Mouse (Mus musculus): Measurements from ENCODE around the gene Grip2. TPM values are rescaled to one million over a fixed set of nuclear protein-coding genes. Genes with fewer than 3 reads are reported as not detected.

Gene Grip2
- polyA plus RNA-seq, 1 experiment = 1.4 TPM

- H3K4me3 ChIP-seq (ENCODE audit: control insufficient read depth, insufficient read depth, low read length) = no peak overlapping the region
- 13% methylated on average over 9 of the region's 9 CpGs for WGBS
- no peaks in the 10 kb centered on the region for H3K27me3 ChIP-seq (ENCODE audit: control insufficient read depth, insufficient read depth, low read length)
- peak; percentile 38 for DNase-seq
- H3K27ac ChIP-seq (ENCODE audit: control insufficient read depth, insufficient read depth, low read length) = no peak overlapping the region
- TF ChIP-seq POLR2A (IDR thresholded peaks at IDR 0.05; ENCODE audit: control insufficient read depth, extremely low read depth, insufficient read depth, low read length, poor library complexity) = no peak
- TF ChIP-seq CTCF (IDR thresholded peaks at IDR 0.05; ENCODE audit: borderline replicate concordance, control insufficient read depth, extremely low read depth, insufficient read depth, low read length, poor library complexity) = peak; percentile 81
- H3K36me3 ChIP-seq (ENCODE audit: control insufficient read depth, insufficient read depth, low read length) = no peaks in the 10 kb centered on the region
- no peaks in the 10 kb centered on the region for H3K4me1 ChIP-seq (replicated peaks; ENCODE audit: control insufficient read depth, insufficient read depth, low read length)
These were observed 50.5 kb downstream of the Grip2 start for GRCm38 (mm10) chr6:91776543-91776942.

- H3K4me1 ChIP-seq (replicated peaks; ENCODE audit: control insufficient read depth, insufficient read depth, low read length) = no peaks in the 10 kb centered on the region
- no peaks in the 10 kb centered on the region for H3K36me3 ChIP-seq (ENCODE audit: control insufficient read depth, insufficient read depth, low read length)
- H3K27ac ChIP-seq (ENCODE audit: control insufficient read depth, insufficient read depth, low read length) = no peak overlapping the region
- WGBS = 82% methylated on average over 5 of the region's 5 CpGs
- H3K4me3 ChIP-seq (ENCODE audit: control insufficient read depth, insufficient read depth, low read length) = no peak overlapping the region
- TF ChIP-seq POLR2A (IDR thresholded peaks at IDR 0.05; ENCODE audit: control insufficient read depth, extremely low read depth, insufficient read depth, low read length, poor library complexity) = no peak
- no peak for TF ChIP-seq CTCF (IDR thresholded peaks at IDR 0.05; ENCODE audit: borderline replicate concordance, control insufficient read depth, extremely low read depth, insufficient read depth, low read length, poor library complexity)
- DNase-seq = no peak
- no peaks in the 10 kb centered on the region for H3K27me3 ChIP-seq (ENCODE audit: control insufficient read depth, insufficient read depth, low read length)
These were observed 53.1 kb downstream of the Grip2 start for GRCm38 (mm10) chr6:91773951-91774350.

GRCm38 (mm10) chr6:91767550-91767949, 59.5 kb downstream of the Grip2 start:
- no peak for DNase-seq
- no peaks in the 10 kb centered on the region for H3K36me3 ChIP-seq (ENCODE audit: control insufficient read depth, insufficient read depth, low read length)
- H3K27ac ChIP-seq (ENCODE audit: control insufficient read depth, insufficient read depth, low read length) = no peak overlapping the region
- H3K4me3 ChIP-seq (ENCODE audit: control insufficient read depth, insufficient read depth, low read length) = no peak overlapping the region
- H3K4me1 ChIP-seq (replicated peaks; ENCODE audit: control insufficient read depth, insufficient read depth, low read length) = no peaks in the 10 kb centered on the region
- no peaks in the 10 kb centered on the region for H3K27me3 ChIP-seq (ENCODE audit: control insufficient read depth, insufficient read depth, low read length)
- TF ChIP-seq CTCF (IDR thresholded peaks at IDR 0.05; ENCODE audit: borderline replicate concordance, control insufficient read depth, extremely low read depth, insufficient read depth, low read length, poor library complexity) (no peak), POLR2A (IDR thresholded peaks at IDR 0.05; ENCODE audit: control insufficient read depth, extremely low read depth, insufficient read depth, low read length, poor library complexity) (no peak)
- 17% methylated on average over 8 of the region's 8 CpGs for WGBS

GRCm38 (mm10) chr6:91762051-91762742, 64.9 kb downstream of the Grip2 start:
- H3K27ac ChIP-seq (ENCODE audit: control insufficient read depth, insufficient read depth, low read length) = no peak overlapping the region
- 86% methylated on average over 9 of the region's 9 CpGs for WGBS
- H3K4me1 ChIP-seq (replicated peaks; ENCODE audit: control insufficient read depth, insufficient read depth, low read length) = no peaks in the 10 kb centered on the region
- H3K27me3 ChIP-seq (ENCODE audit: control insufficient read depth, insufficient read depth, low read length) = no peaks in the 10 kb centered on the region
- no peak for DNase-seq
- 0 out of 2 replicates have a peak, but pooled peaks cover 3% of the 10 kb centered on the region for H3K36me3 ChIP-seq (ENCODE audit: control insufficient read depth, insufficient read depth, low read length)
- TF ChIP-seq CTCF (IDR thresholded peaks at IDR 0.05; ENCODE audit: borderline replicate concordance, control insufficient read depth, extremely low read depth, insufficient read depth, low read length, poor library complexity) (no peak), POLR2A (IDR thresholded peaks at IDR 0.05; ENCODE audit: control insufficient read depth, extremely low read depth, insufficient read depth, low read length, poor library complexity) (no peak)
- H3K4me3 ChIP-seq (ENCODE audit: control insufficient read depth, insufficient read depth, low read length) = no peak overlapping the region

- Histone ChIP-seq H3K27me3 (ENCODE audit: control insufficient read depth, insufficient read depth, low read length) (no peaks in the 10 kb centered on the region), H3K4me1 (replicated peaks; ENCODE audit: control insufficient read depth, insufficient read depth, low read length) (no peaks in the 10 kb centered on the region), H3K4me3 (ENCODE audit: control insufficient read depth, insufficient read depth, low read length) (no peak overlapping the region), H3K27ac (ENCODE audit: control insufficient read depth, insufficient read depth, low read length) (no peak overlapping the region), H3K36me3 (ENCODE audit: control insufficient read depth, insufficient read depth, low read length) (peaks cover 47% of the 10 kb centered on the region)
- WGBS = 96% methylated on average over 12 of the region's 12 CpGs
- DNase-seq = no peak
- TF ChIP-seq CTCF (IDR thresholded peaks at IDR 0.05; ENCODE audit: borderline replicate concordance, control insufficient read depth, extremely low read depth, insufficient read depth, low read length, poor library complexity) (no peak), POLR2A (IDR thresholded peaks at IDR 0.05; ENCODE audit: control insufficient read depth, extremely low read depth, insufficient read depth, low read length, poor library complexity) (no peak)
These were observed 72.2 kb downstream of the Grip2 start for GRCm38 (mm10) chr6:91754845-91755244.

- no peak overlapping the region for H3K27ac ChIP-seq (ENCODE audit: control insufficient read depth, insufficient read depth, low read length)
- H3K27me3 ChIP-seq (ENCODE audit: control insufficient read depth, insufficient read depth, low read length) = no peaks in the 10 kb centered on the region
- no peak for DNase-seq
- TF ChIP-seq CTCF (IDR thresholded peaks at IDR 0.05; ENCODE audit: borderline replicate concordance, control insufficient read depth, extremely low read depth, insufficient read depth, low read length, poor library complexity) (no peak), POLR2A (IDR thresholded peaks at IDR 0.05; ENCODE audit: control insufficient read depth, extremely low read depth, insufficient read depth, low read length, poor library complexity) (no peak)
- 65% methylated on average over 6 of the region's 6 CpGs for WGBS
- no peak overlapping the region for H3K4me3 ChIP-seq (ENCODE audit: control insufficient read depth, insufficient read depth, low read length)
- no peaks in the 10 kb centered on the region for H3K4me1 ChIP-seq (replicated peaks; ENCODE audit: control insufficient read depth, insufficient read depth, low read length)
- peaks cover 51% of the 10 kb centered on the region for H3K36me3 ChIP-seq (ENCODE audit: control insufficient read depth, insufficient read depth, low read length)
These were observed 73.0 kb downstream of the Grip2 start for GRCm38 (mm10) chr6:91754098-91754497.

All from thymus, adult 2 months (tissue).